Mouse (Mus musculus): Measurements from ENCODE around the gene Gabra5. TPM values are rescaled to one million over a fixed set of nuclear protein-coding genes. Genes with fewer than 3 reads are reported as not detected.

Gene Gabra5
- polyA plus RNA-seq, 1 experiment from 2014 or later: 0.18 TPM

DNA sequence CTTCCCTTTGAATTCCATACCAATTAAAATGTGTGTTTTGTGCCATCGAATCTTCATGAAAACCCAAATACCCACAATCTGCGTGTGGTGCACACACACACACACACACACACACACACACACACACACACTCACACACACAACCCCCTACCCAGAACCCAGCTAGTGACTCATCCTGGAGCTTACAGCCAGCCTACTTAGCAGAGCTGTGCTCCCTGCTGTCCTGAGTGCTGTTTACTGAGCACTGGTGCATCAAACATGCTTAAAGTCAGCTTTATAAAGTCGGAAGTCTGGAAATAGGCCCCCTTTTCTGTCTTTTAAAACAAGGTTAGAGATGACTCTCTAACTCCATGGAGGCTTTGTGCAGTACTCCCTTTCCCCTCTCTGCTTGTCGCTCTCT is 7.0 kb downstream of the Gabra5 start:
- WGBS: 65% methylated on average over 4 of the region's 4 CpGs
- no peak overlapping the region for H3K4me2 ChIP-seq (ENCODE audit: low read length)

GRCm38 (mm10) chr7:57491795-57492194 is 18.1 kb downstream of the Gabra5 start:
- Histone ChIP-seq H3K4me3 (ENCODE audit: control insufficient read depth in 1 of 2, insufficient read depth in 1 of 2, low read depth in 1 of 2, low read length in 2 of 2) (no peak overlapping the region), H3K27ac (replicated peaks in 1 of 2; ENCODE audit: control insufficient read depth in 1 of 2, insufficient read depth in 1 of 2, low read depth in 2 of 2, low read length in 2 of 2) (no peak overlapping the region), H3K27me3 (ENCODE audit: control insufficient read depth, insufficient read depth, low read length) (no peaks in the 10 kb centered on the region), H3K36me3 (ENCODE audit: control insufficient read depth, insufficient read depth, low read length) (no peaks in the 10 kb centered on the region), H3K4me1 (ENCODE audit: control insufficient read depth in 2 of 2, insufficient read depth in 2 of 2, low read length in 2 of 2) (no peaks in the 10 kb centered on the region), H3K9ac (ENCODE audit: low read length) (no peak overlapping the region), H3K4me2 (ENCODE audit: low read length) (no peak overlapping the region), H3K9me3 (ENCODE audit: control insufficient read depth, low read length) (no peaks in the 10 kb centered on the region)
- WGBS: 56% methylated on average over 4 of the region's 4 CpGs
- no peak for ATAC-seq (ENCODE audit: insufficient number of reproducible peaks, insufficient read depth, low FRiP score, low read depth)

More for the DNA sequence above, 7.0 kb downstream of the Gabra5 start:
- no peak overlapping the region for H3K27ac ChIP-seq (replicated peaks in 1 of 2; ENCODE audit: control insufficient read depth in 1 of 2, insufficient read depth in 1 of 2, low read depth in 2 of 2, low read length in 2 of 2)
- H3K4me1 ChIP-seq (ENCODE audit: control insufficient read depth in 2 of 2, insufficient read depth in 2 of 2, low read length in 2 of 2): no peaks in the 10 kb centered on the region
- H3K36me3 ChIP-seq (ENCODE audit: control insufficient read depth, insufficient read depth, low read length): no peaks in the 10 kb centered on the region
- no peaks in the 10 kb centered on the region for H3K9me3 ChIP-seq (ENCODE audit: control insufficient read depth, low read length)
- no peak overlapping the region for H3K4me3 ChIP-seq (ENCODE audit: control insufficient read depth in 1 of 2, insufficient read depth in 1 of 2, low read depth in 1 of 2, low read length in 2 of 2)
- ATAC-seq (ENCODE audit: insufficient number of reproducible peaks, insufficient read depth, low FRiP score, low read depth): no peak
- H3K9ac ChIP-seq (ENCODE audit: low read length): no peak overlapping the region
- peaks cover 9% of the 10 kb centered on the region for H3K27me3 ChIP-seq (ENCODE audit: control insufficient read depth, insufficient read depth, low read length)

DNA sequence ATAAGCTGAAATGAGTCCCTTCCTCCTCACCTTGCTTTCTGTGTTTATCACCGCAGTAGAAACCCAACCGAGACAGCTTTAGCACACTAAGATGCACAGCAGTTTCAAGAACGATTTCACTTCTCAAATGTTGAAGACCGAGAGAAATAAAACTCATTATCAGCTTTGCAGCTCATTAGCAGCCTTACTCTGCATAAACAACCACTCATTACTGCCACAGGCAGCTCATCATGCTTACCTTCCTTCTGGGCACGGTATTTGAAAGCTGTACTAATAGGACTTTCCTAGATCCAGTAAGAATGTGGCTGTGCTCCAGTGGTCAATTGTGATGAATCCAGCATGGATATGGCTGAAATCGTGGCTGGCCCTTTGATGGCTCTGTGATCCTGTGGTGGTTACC is 23.0 kb downstream of the Gabra5 start:
- Histone ChIP-seq H3K9me3 (ENCODE audit: control insufficient read depth, low read length) (no peaks in the 10 kb centered on the region), H3K4me2 (ENCODE audit: low read length) (no peak overlapping the region)

DNA sequence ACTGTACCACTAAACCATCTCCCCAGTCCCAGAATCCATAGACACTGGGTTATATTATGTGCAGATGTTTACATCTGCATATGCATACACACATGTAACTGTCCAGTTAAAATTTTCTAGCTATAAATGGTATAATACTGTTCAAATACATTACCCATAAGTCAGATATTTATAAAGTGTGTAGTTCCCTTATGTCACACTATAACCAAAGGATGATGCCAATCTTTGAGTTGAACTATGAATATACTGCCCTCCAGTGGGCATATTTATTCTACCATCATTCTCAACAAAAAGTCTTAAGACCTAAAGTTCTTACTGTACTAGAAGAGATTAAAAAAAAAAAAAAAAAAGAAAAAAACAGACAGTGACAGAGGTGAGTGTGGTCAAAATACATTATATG is 27.0 kb downstream of the Gabra5 start:
- Histone ChIP-seq H3K4me3 (ENCODE audit: control insufficient read depth in 1 of 2, insufficient read depth in 1 of 2, low read depth in 1 of 2, low read length in 2 of 2) (no peak overlapping the region), H3K36me3 (ENCODE audit: control insufficient read depth, insufficient read depth, low read length) (no peaks in the 10 kb centered on the region), H3K9ac (ENCODE audit: low read length) (no peak overlapping the region), H3K27me3 (ENCODE audit: control insufficient read depth, insufficient read depth, low read length) (no peaks in the 10 kb centered on the region), H3K9me3 (ENCODE audit: control insufficient read depth, low read length) (no peaks in the 10 kb centered on the region), H3K4me2 (ENCODE audit: low read length) (no peak overlapping the region), H3K4me1 (ENCODE audit: control insufficient read depth in 2 of 2, insufficient read depth in 2 of 2, low read length in 2 of 2) (no peaks in the 10 kb centered on the region), H3K27ac (replicated peaks in 1 of 2; ENCODE audit: control insufficient read depth in 1 of 2, insufficient read depth in 1 of 2, low read depth in 2 of 2, low read length in 2 of 2) (no peak overlapping the region)
- ATAC-seq (ENCODE audit: insufficient number of reproducible peaks, insufficient read depth, low FRiP score, low read depth): no peak

More for the DNA sequence above, 23.0 kb downstream of the Gabra5 start:
- no peaks in the 10 kb centered on the region for H3K36me3 ChIP-seq (ENCODE audit: control insufficient read depth, insufficient read depth, low read length)
- H3K4me1 ChIP-seq (ENCODE audit: control insufficient read depth in 2 of 2, insufficient read depth in 2 of 2, low read length in 2 of 2): no peaks in the 10 kb centered on the region
- ATAC-seq (ENCODE audit: insufficient number of reproducible peaks, insufficient read depth, low FRiP score, low read depth): no peak
- H3K4me3 ChIP-seq (ENCODE audit: control insufficient read depth in 1 of 2, insufficient read depth in 1 of 2, low read depth in 1 of 2, low read length in 2 of 2): no peak overlapping the region
- no peaks in the 10 kb centered on the region for H3K27me3 ChIP-seq (ENCODE audit: control insufficient read depth, insufficient read depth, low read length)
- no peak overlapping the region for H3K9ac ChIP-seq (ENCODE audit: low read length)
- H3K27ac ChIP-seq (replicated peaks in 1 of 2; ENCODE audit: control insufficient read depth in 1 of 2, insufficient read depth in 1 of 2, low read depth in 2 of 2, low read length in 2 of 2): no peak overlapping the region
- WGBS: 62% methylated on average over 6 of the region's 6 CpGs

DNA sequence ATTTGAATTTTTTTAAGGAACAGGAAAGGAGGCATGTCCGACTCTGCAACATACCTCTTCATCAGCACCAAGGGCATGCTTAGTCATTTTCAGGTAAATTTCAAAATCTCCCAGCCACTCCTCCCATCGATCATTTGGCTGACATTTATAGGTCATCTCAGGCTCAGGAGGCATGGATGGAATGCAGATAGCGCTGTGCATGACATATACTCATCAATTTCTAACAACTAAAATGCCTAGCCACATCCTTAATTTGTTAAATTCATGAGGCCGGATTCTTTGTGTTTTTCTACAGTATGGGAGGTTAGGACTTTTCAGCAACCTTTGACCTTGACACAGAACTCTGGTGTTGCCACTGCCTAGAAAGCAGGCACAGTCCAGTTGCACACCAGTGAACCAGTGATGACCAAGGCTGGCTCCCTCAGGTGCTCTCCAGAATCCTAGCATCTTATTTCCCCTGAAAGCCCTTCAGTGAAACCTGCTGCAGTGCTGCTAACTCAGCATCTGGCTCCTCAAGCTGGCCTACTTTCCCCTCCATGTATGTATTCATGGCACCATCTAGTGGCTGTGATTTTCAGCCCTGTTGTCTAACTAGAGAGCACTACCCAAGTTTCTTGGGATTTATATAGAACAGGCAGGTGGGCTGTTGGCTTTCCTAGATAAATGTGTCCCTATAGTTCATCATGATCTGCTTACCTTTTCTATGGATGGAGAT is 35.9 kb downstream of the Gabra5 start:
- 67% methylated on average over 4 of the region's 4 CpGs for WGBS
- Histone ChIP-seq H3K4me1 (ENCODE audit: control insufficient read depth in 2 of 2, insufficient read depth in 2 of 2, low read length in 2 of 2) (no peaks in the 10 kb centered on the region), H3K4me3 (ENCODE audit: control insufficient read depth in 1 of 2, insufficient read depth in 1 of 2, low read depth in 1 of 2, low read length in 2 of 2) (no peak overlapping the region), H3K27ac (replicated peaks in 1 of 2; ENCODE audit: control insufficient read depth in 1 of 2, insufficient read depth in 1 of 2, low read depth in 2 of 2, low read length in 2 of 2) (no peak overlapping the region), H3K4me2 (ENCODE audit: low read length) (no peak overlapping the region), H3K27me3 (ENCODE audit: control insufficient read depth, insufficient read depth, low read length) (no peaks in the 10 kb centered on the region), H3K9me3 (ENCODE audit: control insufficient read depth, low read length) (no peaks in the 10 kb centered on the region), H3K9ac (ENCODE audit: low read length) (no peak overlapping the region), H3K36me3 (ENCODE audit: control insufficient read depth, insufficient read depth, low read length) (no peaks in the 10 kb centered on the region)
- ATAC-seq (ENCODE audit: insufficient number of reproducible peaks, insufficient read depth, low FRiP score, low read depth): no peak

DNA sequence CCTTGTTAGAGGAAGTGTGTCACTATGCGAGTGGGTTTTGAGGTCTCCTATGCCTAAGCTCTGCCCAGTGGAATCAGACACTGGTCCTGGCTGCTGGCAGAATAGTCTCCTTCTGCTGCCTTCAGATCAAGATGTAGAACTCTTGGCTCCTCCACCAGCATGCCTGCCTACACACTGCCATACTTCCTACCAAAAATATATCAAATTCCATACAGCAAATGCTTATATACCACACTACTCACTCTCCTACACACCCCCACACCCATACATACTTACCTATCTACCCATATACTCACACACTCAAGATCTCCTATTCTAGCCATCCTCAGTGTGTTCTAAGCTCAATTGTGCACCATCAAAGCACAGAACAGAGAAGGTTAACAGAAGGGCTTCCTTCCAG is 38.5 kb downstream of the Gabra5 start:
- no peak overlapping the region for H3K4me2 ChIP-seq (ENCODE audit: low read length)
- no peak overlapping the region for H3K4me3 ChIP-seq (ENCODE audit: control insufficient read depth in 1 of 2, insufficient read depth in 1 of 2, low read depth in 1 of 2, low read length in 2 of 2)
- no peaks in the 10 kb centered on the region for H3K4me1 ChIP-seq (ENCODE audit: control insufficient read depth in 2 of 2, insufficient read depth in 2 of 2, low read length in 2 of 2)
- no peak overlapping the region for H3K27ac ChIP-seq (replicated peaks in 1 of 2; ENCODE audit: control insufficient read depth in 1 of 2, insufficient read depth in 1 of 2, low read depth in 2 of 2, low read length in 2 of 2)
- no peaks in the 10 kb centered on the region for H3K9me3 ChIP-seq (ENCODE audit: control insufficient read depth, low read length)
- WGBS: 85% methylated on average over 1 of the region's 1 CpGs
- no peaks in the 10 kb centered on the region for H3K36me3 ChIP-seq (ENCODE audit: control insufficient read depth, insufficient read depth, low read length)
- no peak for ATAC-seq (ENCODE audit: insufficient number of reproducible peaks, insufficient read depth, low FRiP score, low read depth)
- H3K27me3 ChIP-seq (ENCODE audit: control insufficient read depth, insufficient read depth, low read length): no peaks in the 10 kb centered on the region
- H3K9ac ChIP-seq (ENCODE audit: low read length): no peak overlapping the region

GRCm38 (mm10) chr7:57460354-57460753 is 49.5 kb downstream of the Gabra5 start:
- no peaks in the 10 kb centered on the region for H3K4me1 ChIP-seq (ENCODE audit: control insufficient read depth in 2 of 2, insufficient read depth in 2 of 2, low read length in 2 of 2)
- H3K27ac ChIP-seq (replicated peaks in 1 of 2; ENCODE audit: control insufficient read depth in 1 of 2, insufficient read depth in 1 of 2, low read depth in 2 of 2, low read length in 2 of 2): no peak overlapping the region
- no peak overlapping the region for H3K9ac ChIP-seq (ENCODE audit: low read length)
- no peak overlapping the region for H3K4me3 ChIP-seq (ENCODE audit: control insufficient read depth in 1 of 2, insufficient read depth in 1 of 2, low read depth in 1 of 2, low read length in 2 of 2)
- H3K9me3 ChIP-seq (ENCODE audit: control insufficient read depth, low read length): no peaks in the 10 kb centered on the region
- H3K4me2 ChIP-seq (ENCODE audit: low read length): no peak overlapping the region
- no peak for ATAC-seq (ENCODE audit: insufficient number of reproducible peaks, insufficient read depth, low FRiP score, low read depth)
- 57% methylated on average over 5 of the region's 5 CpGs for WGBS
- H3K36me3 ChIP-seq (ENCODE audit: control insufficient read depth, insufficient read depth, low read length): no peaks in the 10 kb centered on the region
- no peaks in the 10 kb centered on the region for H3K27me3 ChIP-seq (ENCODE audit: control insufficient read depth, insufficient read depth, low read length)

GRCm38 (mm10) chr7:57448239-57448638 is 61.6 kb downstream of the Gabra5 start:
- no peak overlapping the region for H3K27ac ChIP-seq (replicated peaks in 1 of 2; ENCODE audit: control insufficient read depth in 1 of 2, insufficient read depth in 1 of 2, low read depth in 2 of 2, low read length in 2 of 2)
- H3K4me1 ChIP-seq (ENCODE audit: control insufficient read depth in 2 of 2, insufficient read depth in 2 of 2, low read length in 2 of 2): no peaks in the 10 kb centered on the region
- WGBS: 64% methylated on average over 1 of the region's 1 CpGs
- no peak for ATAC-seq (ENCODE audit: insufficient number of reproducible peaks, insufficient read depth, low FRiP score, low read depth)
- peaks cover 2% of the 10 kb centered on the region; the same call in 1 of the 2 replicates for H3K9me3 ChIP-seq (ENCODE audit: control insufficient read depth, low read length)
- no peaks in the 10 kb centered on the region for H3K36me3 ChIP-seq (ENCODE audit: control insufficient read depth, insufficient read depth, low read length)
- H3K4me2 ChIP-seq (ENCODE audit: low read length): no peak overlapping the region
- no peak overlapping the region for H3K4me3 ChIP-seq (ENCODE audit: control insufficient read depth in 1 of 2, insufficient read depth in 1 of 2, low read depth in 1 of 2, low read length in 2 of 2)
- H3K9ac ChIP-seq (ENCODE audit: low read length): no peak overlapping the region
- no peaks in the 10 kb centered on the region for H3K27me3 ChIP-seq (ENCODE audit: control insufficient read depth, insufficient read depth, low read length)

All from heart, embryonic 14.5 days (tissue).